Mouse (Mus musculus): ENCODE results near the gene Duox1.

DNA sequence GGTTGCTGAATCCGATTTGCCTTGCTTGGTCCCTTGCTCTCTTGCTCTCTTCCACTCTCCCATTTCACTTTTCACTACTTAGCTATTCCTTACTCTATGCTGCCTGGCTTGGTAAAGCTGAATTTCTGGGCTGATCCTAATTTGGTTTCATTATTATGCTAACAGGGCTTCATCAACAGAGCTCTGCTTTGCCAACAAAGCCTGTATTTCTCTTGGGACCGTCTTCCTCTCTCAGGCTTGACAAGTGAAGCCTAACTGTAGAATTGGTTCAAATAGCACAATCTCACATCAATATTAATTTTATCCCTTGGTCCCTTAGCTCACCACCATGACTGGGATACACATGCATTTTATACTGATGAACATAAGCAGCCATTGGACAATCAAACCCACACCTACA, 3.9 kb upstream of the Duox1 start:
- TF ChIP-seq CTCF (IDR thresholded peaks at IDR 0.05; ENCODE audit: extremely low read depth, insufficient read length, insufficient replicate concordance, low read depth, low read length), result no peak
- no peak for TF ChIP-seq POLR2A (IDR thresholded peaks at IDR 0.05; ENCODE audit: low read depth, low read length)

Measured in small intestine, adult 2 months (tissue).